Mouse (Mus musculus): ENCODE results near the gene Cntnap5a. TPM values are rescaled to one million over a fixed set of nuclear protein-coding genes. Genes with fewer than 3 reads are reported as not detected.

The Cntnap5a gene
- polyA plus RNA-seq, 1 experiment from 2014 or later: 0.01 TPM

GRCm38 (mm10) chr1:115964993-115965575, 280.5 kb downstream of the Cntnap5a start:
- ATAC-seq (replicated peaks; ENCODE audit: insufficient number of reproducible peaks, low FRiP score, low TSS enrichment, low read depth) (no peak), DNase-seq (ENCODE audit: low spot score) (no peak)
- H3K4me3 ChIP-seq (ENCODE audit: low read depth, low read length): no peak overlapping the region
- no peaks in the 10 kb centered on the region for H3K36me3 ChIP-seq (replicated peaks; ENCODE audit: control insufficient read depth, insufficient read depth, low read depth, low read length)
- no peak overlapping the region for H3K4me2 ChIP-seq (ENCODE audit: low read depth, low read length)
- H3K27me3 ChIP-seq (ENCODE audit: control insufficient read depth, insufficient read depth, low read length): no peaks in the 10 kb centered on the region
- H3K4me1 ChIP-seq (ENCODE audit: control insufficient read depth, insufficient read depth, low read length): no peaks in the 10 kb centered on the region
- no peaks in the 10 kb centered on the region for H3K9me3 ChIP-seq (replicated peaks; ENCODE audit: control insufficient read depth, low read length)
- no peak overlapping the region for H3K9ac ChIP-seq (replicated peaks; ENCODE audit: low read length)
- WGBS: 82% methylated on average over 4 of the region's 4 CpGs
- H3K27ac ChIP-seq (replicated peaks; ENCODE audit: low read depth, low read length): no peak overlapping the region

- Histone ChIP-seq H3K4me2 (ENCODE audit: low read depth, low read length) (no peak overlapping the region), H3K27ac (replicated peaks; ENCODE audit: low read depth, low read length) (no peak overlapping the region), H3K4me3 (ENCODE audit: low read depth, low read length) (no peak overlapping the region), H3K9ac (replicated peaks; ENCODE audit: low read length) (no peak overlapping the region), H3K27me3 (ENCODE audit: control insufficient read depth, insufficient read depth, low read length) (no peaks in the 10 kb centered on the region), H3K4me1 (ENCODE audit: control insufficient read depth, insufficient read depth, low read length) (no peaks in the 10 kb centered on the region), H3K36me3 (replicated peaks; ENCODE audit: control insufficient read depth, insufficient read depth, low read depth, low read length) (no peaks in the 10 kb centered on the region), H3K9me3 (replicated peaks; ENCODE audit: control insufficient read depth, low read length) (no peaks in the 10 kb centered on the region)
- WGBS: 78% methylated on average over 1 of the region's 1 CpGs
- ATAC-seq (replicated peaks; ENCODE audit: insufficient number of reproducible peaks, low FRiP score, low TSS enrichment, low read depth) (no peak), DNase-seq (ENCODE audit: low spot score) (no peak)
Measured at GRCm38 (mm10) chr1:115990204-115990603, 305.6 kb downstream of the Cntnap5a start.

GRCm38 (mm10) chr1:116015768-116016167, 331.2 kb downstream of the Cntnap5a start:
- WGBS: 80% methylated on average over 2 of the region's 2 CpGs
- no peak for DNase-seq (ENCODE audit: low spot score)
- no peak overlapping the region for H3K4me3 ChIP-seq (ENCODE audit: low read depth, low read length)
- H3K36me3 ChIP-seq (replicated peaks; ENCODE audit: control insufficient read depth, insufficient read depth, low read depth, low read length): no peaks in the 10 kb centered on the region
- H3K27me3 ChIP-seq (ENCODE audit: control insufficient read depth, insufficient read depth, low read length): no peaks in the 10 kb centered on the region
- no peak overlapping the region for H3K9ac ChIP-seq (replicated peaks; ENCODE audit: low read length)
- H3K4me2 ChIP-seq (ENCODE audit: low read depth, low read length): no peak overlapping the region
- no peaks in the 10 kb centered on the region for H3K4me1 ChIP-seq (ENCODE audit: control insufficient read depth, insufficient read depth, low read length)
- ATAC-seq (replicated peaks; ENCODE audit: insufficient number of reproducible peaks, low FRiP score, low TSS enrichment, low read depth): no peak
- no peak overlapping the region for H3K27ac ChIP-seq (replicated peaks; ENCODE audit: low read depth, low read length)
- H3K9me3 ChIP-seq (replicated peaks; ENCODE audit: control insufficient read depth, low read length): no peaks in the 10 kb centered on the region

GRCm38 (mm10) chr1:116029653-116030052, 345.1 kb downstream of the Cntnap5a start:
- Histone ChIP-seq H3K4me2 (ENCODE audit: low read depth, low read length) (no peak overlapping the region), H3K9ac (replicated peaks; ENCODE audit: low read length) (no peak overlapping the region), H3K36me3 (replicated peaks; ENCODE audit: control insufficient read depth, insufficient read depth, low read depth, low read length) (no peaks in the 10 kb centered on the region), H3K27me3 (ENCODE audit: control insufficient read depth, insufficient read depth, low read length) (no peaks in the 10 kb centered on the region), H3K27ac (replicated peaks; ENCODE audit: low read depth, low read length) (no peak overlapping the region), H3K4me3 (ENCODE audit: low read depth, low read length) (no peak overlapping the region), H3K9me3 (replicated peaks; ENCODE audit: control insufficient read depth, low read length) (no peaks in the 10 kb centered on the region), H3K4me1 (ENCODE audit: control insufficient read depth, insufficient read depth, low read length) (no peaks in the 10 kb centered on the region)
- no peak for ATAC-seq (replicated peaks; ENCODE audit: insufficient number of reproducible peaks, low FRiP score, low TSS enrichment, low read depth)
- no peak for DNase-seq (ENCODE audit: low spot score)
- 80% methylated on average over 1 of the region's 1 CpGs for WGBS

GRCm38 (mm10) chr1:116035897-116036296, 351.3 kb downstream of the Cntnap5a start:
- H3K36me3 ChIP-seq (replicated peaks; ENCODE audit: control insufficient read depth, insufficient read depth, low read depth, low read length): no peaks in the 10 kb centered on the region
- H3K27ac ChIP-seq (replicated peaks; ENCODE audit: low read depth, low read length): no peak overlapping the region
- DNase-seq (ENCODE audit: low spot score): no peak
- H3K9me3 ChIP-seq (replicated peaks; ENCODE audit: control insufficient read depth, low read length): no peaks in the 10 kb centered on the region
- no peak overlapping the region for H3K4me2 ChIP-seq (ENCODE audit: low read depth, low read length)
- H3K4me3 ChIP-seq (ENCODE audit: low read depth, low read length): no peak overlapping the region
- 48% methylated on average over 1 of the region's 1 CpGs for WGBS
- H3K4me1 ChIP-seq (ENCODE audit: control insufficient read depth, insufficient read depth, low read length): no peaks in the 10 kb centered on the region
- no peak overlapping the region for H3K9ac ChIP-seq (replicated peaks; ENCODE audit: low read length)
- no peak for ATAC-seq (replicated peaks; ENCODE audit: insufficient number of reproducible peaks, low FRiP score, low TSS enrichment, low read depth)
- H3K27me3 ChIP-seq (ENCODE audit: control insufficient read depth, insufficient read depth, low read length): no peaks in the 10 kb centered on the region

GRCm38 (mm10) chr1:116036894-116037293, 352.3 kb downstream of the Cntnap5a start:
- H3K27me3 ChIP-seq (ENCODE audit: control insufficient read depth, insufficient read depth, low read length): no peaks in the 10 kb centered on the region
- DNase-seq (ENCODE audit: low spot score) (no peak), ATAC-seq (replicated peaks; ENCODE audit: insufficient number of reproducible peaks, low FRiP score, low TSS enrichment, low read depth) (no peak)
- H3K36me3 ChIP-seq (replicated peaks; ENCODE audit: control insufficient read depth, insufficient read depth, low read depth, low read length): no peaks in the 10 kb centered on the region
- no peaks in the 10 kb centered on the region for H3K9me3 ChIP-seq (replicated peaks; ENCODE audit: control insufficient read depth, low read length)
- H3K9ac ChIP-seq (replicated peaks; ENCODE audit: low read length): no peak overlapping the region
- 90% methylated on average over 2 of the region's 2 CpGs for WGBS
- no peak overlapping the region for H3K4me2 ChIP-seq (ENCODE audit: low read depth, low read length)
- no peaks in the 10 kb centered on the region for H3K4me1 ChIP-seq (ENCODE audit: control insufficient read depth, insufficient read depth, low read length)
- no peak overlapping the region for H3K4me3 ChIP-seq (ENCODE audit: low read depth, low read length)
- no peak overlapping the region for H3K27ac ChIP-seq (replicated peaks; ENCODE audit: low read depth, low read length)

GRCm38 (mm10) chr1:116044083-116044482, 359.5 kb downstream of the Cntnap5a start:
- no peaks in the 10 kb centered on the region for H3K36me3 ChIP-seq (replicated peaks; ENCODE audit: control insufficient read depth, insufficient read depth, low read depth, low read length)
- WGBS: 79% methylated on average over 1 of the region's 1 CpGs

GRCm38 (mm10) chr1:116107010-116107723, 422.6 kb downstream of the Cntnap5a start:
- Histone ChIP-seq H3K27me3 (ENCODE audit: control insufficient read depth, insufficient read depth, low read length) (no peaks in the 10 kb centered on the region), H3K4me2 (ENCODE audit: low read depth, low read length) (no peak overlapping the region), H3K4me1 (ENCODE audit: control insufficient read depth, insufficient read depth, low read length) (no peaks in the 10 kb centered on the region), H3K36me3 (replicated peaks; ENCODE audit: control insufficient read depth, insufficient read depth, low read depth, low read length) (no peaks in the 10 kb centered on the region), H3K9me3 (replicated peaks; ENCODE audit: control insufficient read depth, low read length) (no peaks in the 10 kb centered on the region), H3K9ac (replicated peaks; ENCODE audit: low read length) (no peak overlapping the region), H3K4me3 (ENCODE audit: low read depth, low read length) (no peak overlapping the region), H3K27ac (replicated peaks; ENCODE audit: low read depth, low read length) (no peak overlapping the region)
- ATAC-seq (replicated peaks; ENCODE audit: insufficient number of reproducible peaks, low FRiP score, low TSS enrichment, low read depth) (no peak; the same call in 1 of the 2 replicates), DNase-seq (ENCODE audit: low spot score) (no peak)
- 77% methylated on average over 3 of the region's 3 CpGs for WGBS

More at GRCm38 (mm10) chr1:116044083-116044482, 359.5 kb downstream of the Cntnap5a start:
- Histone ChIP-seq H3K27me3 (ENCODE audit: control insufficient read depth, insufficient read depth, low read length) (no peaks in the 10 kb centered on the region), H3K4me1 (ENCODE audit: control insufficient read depth, insufficient read depth, low read length) (no peaks in the 10 kb centered on the region), H3K9ac (replicated peaks; ENCODE audit: low read length) (no peak overlapping the region), H3K9me3 (replicated peaks; ENCODE audit: control insufficient read depth, low read length) (no peaks in the 10 kb centered on the region), H3K4me3 (ENCODE audit: low read depth, low read length) (no peak overlapping the region), H3K27ac (replicated peaks; ENCODE audit: low read depth, low read length) (no peak overlapping the region), H3K4me2 (ENCODE audit: low read depth, low read length) (no peak overlapping the region)
- ATAC-seq (replicated peaks; ENCODE audit: insufficient number of reproducible peaks, low FRiP score, low TSS enrichment, low read depth) (no peak), DNase-seq (ENCODE audit: low spot score) (no peak)
